Mouse (Mus musculus): ENCODE data around the gene Gm39115.
"Not testable (repeated sequence)": the region's sequence is repeated elsewhere in the genome, so short reads cannot be mapped to it uniquely, and the experiment has no call there.

Gm39115 gene

DNA sequence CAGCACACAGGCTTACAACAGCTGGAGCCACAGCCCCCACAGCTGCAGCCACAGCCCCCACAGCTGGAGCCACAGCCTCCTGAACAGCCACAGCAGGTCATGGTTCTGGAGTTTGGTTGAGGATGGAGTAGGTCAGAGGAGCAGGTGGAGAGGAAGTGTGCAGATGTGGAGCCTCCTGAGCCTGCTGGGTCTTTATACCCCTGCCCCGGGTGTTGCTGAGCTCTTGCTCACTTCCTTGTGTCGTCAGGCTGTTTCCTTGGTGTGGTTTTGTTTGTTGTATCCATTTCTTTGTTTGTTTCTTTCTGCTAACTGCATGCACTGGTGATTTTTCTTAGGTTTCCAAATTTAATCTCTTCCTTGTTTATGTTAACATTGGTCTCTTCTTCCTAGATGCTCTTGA is at the start of gene Gm39115:
TSS of gene Gm39115 (minus strand) at position 101 of the 400 bp plus-strand sequence.
- not testable (repeated sequence) for DNase-seq (ENCODE audit: low read depth, low spot score)

DNA sequence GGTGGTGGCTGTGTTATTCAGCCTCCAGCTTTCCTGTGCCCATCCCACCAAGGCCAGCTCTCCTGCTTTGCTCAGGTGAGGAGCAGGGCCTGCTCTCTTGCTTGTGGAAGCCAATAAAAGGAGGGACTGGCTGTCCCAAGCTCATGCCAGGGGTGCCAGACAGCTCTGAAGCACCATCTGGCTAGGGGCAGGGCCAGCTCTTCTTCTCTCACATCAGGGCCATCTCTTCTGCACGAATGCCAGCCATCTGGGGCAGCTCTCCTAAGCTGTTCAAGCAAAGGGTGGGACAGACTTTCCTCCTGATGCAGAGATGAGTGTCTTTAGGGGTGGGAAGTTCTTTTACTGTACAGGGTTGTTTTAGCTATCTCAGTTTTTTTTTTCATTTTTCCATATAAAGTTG is 45.2 kb upstream of the Gm39115 start:
- no peak for DNase-seq (ENCODE audit: low read depth, low spot score)

DNA sequence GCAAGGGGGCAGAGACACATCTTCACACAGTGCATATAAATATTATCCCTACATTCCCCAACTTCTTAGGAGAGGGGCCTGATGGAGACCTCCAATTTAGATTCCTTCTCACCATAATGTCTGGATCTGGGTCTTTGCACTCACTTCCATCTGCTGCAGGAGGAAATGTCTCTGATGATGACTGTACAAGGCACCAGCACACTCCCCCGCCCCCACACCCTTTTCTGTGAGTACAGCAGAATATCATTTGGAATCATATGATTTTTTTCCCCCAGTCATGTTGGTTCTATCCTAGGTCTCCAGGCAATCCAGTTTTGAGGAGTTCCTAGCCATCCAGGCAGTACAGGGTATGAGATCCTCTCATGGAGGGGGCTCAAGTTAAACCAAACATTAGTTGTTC is 42.9 kb upstream of the Gm39115 start:
- no peak for DNase-seq (ENCODE audit: low read depth, low spot score)

DNA sequence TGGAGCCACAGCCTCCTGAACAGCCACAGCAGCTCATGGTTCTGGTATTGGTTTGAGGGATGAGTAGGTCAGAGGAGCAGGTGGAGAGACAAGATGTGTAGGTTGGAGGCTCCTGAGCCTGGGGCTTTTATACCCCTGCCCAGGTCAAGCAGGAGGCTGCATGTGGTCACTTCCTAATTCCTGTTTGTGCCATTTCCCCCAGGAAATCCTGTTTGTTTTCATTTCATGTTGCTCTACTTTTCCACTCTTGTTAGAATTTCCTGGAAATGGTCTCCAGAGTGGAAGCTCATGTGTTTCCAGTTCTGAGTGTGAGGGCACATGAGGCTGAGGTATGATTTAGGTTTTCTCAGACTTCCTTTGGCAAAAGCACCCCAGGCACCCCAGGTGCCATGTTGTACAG is 40.1 kb upstream of the Gm39115 start, which contains the start of gene Krtap5-2:
TSS of gene Krtap5-2 (minus strand) at position 101 of the 400 bp plus-strand sequence.
- DNase-seq (ENCODE audit: low read depth, low spot score), result not testable (repeated sequence)

DNA sequence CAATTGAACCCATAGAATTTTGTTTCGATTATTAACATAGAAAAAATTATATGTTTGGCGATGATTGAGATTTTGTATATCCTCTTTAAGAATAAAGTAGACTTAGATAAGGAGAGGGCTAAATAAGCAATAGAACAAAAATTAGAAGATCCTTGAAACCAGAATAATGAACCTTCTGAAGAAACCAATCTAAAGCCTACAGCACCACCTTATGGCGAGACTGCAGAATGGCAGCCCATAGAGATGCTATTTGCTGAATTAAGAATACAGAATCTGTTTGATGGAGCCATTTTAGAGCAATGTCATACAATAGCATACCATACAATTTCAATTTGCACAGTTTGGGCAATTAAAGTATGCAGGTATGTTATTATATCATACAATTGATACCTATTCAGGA is 34.0 kb upstream of the Gm39115 start:
- peak; percentile 31 for DNase-seq (ENCODE audit: low read depth, low spot score)

DNA sequence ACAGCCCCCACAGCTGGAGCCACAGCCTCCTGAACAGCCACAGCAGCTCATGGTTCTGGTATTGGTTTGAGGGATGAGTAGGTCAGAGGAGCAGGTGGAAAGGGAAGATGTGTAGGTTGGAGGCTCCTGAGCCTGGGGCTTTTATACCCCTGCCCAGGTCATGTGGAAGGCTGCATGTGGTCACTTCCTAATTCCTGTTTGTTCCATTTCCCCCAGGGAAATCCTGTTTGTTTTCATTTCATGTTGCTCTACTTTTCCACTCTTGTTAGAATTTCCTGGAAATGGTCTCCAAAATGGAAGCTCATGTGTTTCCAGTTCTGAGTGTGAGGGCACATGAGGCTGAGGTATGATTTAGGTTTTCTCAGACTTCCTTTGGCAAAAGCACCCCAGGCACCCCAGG is 29.8 kb upstream of the Gm39115 start, which contains the start of gene Gm4553:
TSS of gene Gm4553 (minus strand) at position 101 of the 400 bp plus-strand sequence.
- DNase-seq (ENCODE audit: low read depth, low spot score), result not testable (repeated sequence)

DNA sequence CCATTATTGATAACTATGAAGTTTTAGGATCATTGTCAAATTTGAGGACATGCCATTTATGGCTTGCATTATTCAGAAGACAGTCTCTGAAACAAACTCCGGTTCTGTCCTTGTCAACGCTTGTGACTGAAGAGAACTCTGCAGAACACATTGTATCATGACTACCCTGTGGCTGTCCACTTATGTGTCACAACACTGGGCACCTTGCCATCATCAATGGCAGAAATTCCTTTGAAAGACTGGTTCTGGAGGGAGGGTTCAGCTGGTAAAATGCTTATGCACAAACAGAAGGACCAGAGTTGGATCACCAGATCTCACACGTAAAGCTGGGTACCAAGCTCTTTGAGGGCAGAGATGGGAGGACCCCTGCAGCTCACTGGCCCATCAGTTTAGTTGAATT is 23.5 kb upstream of the Gm39115 start:
- no peak for DNase-seq (ENCODE audit: low read depth, low spot score)

DNA sequence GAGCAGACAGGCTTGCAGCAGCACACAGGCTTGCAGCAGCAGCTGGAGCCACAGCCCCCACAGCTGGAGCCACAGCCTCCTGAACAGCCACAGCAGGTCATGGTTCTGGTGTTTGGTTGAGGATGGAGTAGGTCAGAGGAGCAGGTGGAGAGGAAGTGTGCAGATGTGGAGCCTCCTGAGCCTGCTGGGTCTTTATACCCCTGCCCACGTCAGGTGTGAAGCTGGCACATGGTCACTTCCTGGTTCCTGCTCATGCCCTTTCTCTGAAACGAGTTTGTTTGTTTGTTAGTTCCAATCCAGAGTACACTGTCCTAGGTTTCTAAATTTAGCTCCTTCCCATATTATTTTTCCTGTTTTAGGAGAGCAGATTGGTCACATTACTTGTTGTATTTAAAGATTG is 21.2 kb upstream of the Gm39115 start, which contains the start of gene Gm29735:
TSS of gene Gm29735 (minus strand) at position 101 of the 400 bp plus-strand sequence.
- DNase-seq (ENCODE audit: low read depth, low spot score), result not testable (repeated sequence)

DNA sequence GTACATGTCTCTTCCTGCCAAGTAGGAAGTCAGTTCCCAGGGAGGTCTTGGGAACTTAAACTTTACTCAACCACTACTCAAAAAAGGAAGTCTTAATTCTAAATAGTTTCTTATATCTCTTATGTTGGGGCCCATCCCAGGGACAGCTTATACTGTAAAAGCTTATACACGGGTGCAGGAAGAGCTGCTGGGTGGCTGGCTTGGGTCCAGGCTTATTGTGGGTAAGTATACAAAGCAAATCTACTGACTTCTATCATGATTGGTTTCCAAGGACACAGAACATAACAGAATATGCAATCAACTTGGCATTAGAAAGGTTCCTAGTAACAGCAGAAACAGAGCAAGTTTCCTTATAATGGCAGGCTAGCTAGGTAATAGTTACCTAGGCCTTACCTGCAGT is 19.5 kb upstream of the Gm39115 start:
- no peak for DNase-seq (ENCODE audit: low read depth, low spot score)

DNA sequence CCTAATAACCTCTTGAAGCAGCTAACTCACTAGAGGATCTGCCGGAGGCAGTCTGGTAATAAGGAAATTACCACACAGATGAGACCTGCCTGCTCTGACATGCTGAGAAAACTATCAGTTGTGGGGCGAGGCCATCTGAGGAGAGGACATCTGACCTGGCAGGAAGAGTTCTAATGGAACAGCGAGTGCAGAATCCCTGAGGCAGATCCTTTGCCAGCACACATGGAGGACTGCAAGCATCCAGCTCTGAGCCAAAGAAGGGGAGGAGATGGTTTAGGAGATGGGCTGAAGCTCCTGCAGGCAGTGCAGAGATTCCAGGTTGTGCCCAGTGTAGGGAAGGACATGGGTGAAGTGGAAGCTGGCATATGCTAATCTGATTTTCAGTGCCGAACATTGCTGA is 16.4 kb upstream of the Gm39115 start:
- no peak for DNase-seq (ENCODE audit: low read depth, low spot score)

DNA sequence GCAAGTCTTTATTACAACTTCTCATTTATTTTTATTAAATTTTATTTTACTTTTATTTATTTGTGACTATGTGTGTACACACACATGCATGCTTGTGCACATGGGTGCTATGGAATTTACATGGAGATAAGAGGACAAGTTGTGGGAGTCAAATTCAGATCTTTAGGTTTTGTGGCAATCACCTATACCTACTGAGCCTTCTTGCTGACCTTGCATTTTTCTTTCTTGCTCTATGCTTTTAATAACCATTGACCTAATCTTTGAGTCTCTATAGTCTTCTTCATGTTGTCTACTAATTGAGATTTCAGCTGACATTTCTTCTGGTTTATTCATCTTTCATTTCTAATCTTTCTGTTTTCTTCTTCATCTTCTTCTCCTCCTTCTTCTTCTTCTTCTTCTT is 12.8 kb upstream of the Gm39115 start:
- DNase-seq (ENCODE audit: low read depth, low spot score), result no peak

DNA sequence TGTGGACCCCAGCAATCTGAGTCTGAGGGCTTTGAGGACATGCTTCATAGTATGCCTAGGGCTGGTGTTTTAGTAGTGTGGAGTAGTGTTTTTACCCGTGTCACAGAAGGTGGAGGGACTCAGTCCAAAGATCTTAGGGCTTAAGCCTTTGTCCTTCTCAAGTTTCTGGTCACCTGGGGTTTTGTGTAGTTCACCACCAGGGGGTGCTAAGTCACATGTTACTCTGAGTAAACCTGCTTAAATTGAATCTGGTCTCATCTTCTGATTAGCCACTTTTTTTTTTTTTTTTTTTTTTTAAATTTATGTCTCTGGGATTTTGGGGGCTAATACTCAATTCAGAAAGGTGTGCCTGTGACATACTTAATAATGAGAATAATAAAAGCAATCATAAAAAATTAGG is 10.2 kb upstream of the Gm39115 start:
- peak; percentile 78 for DNase-seq (ENCODE audit: low read depth, low spot score)

DNA sequence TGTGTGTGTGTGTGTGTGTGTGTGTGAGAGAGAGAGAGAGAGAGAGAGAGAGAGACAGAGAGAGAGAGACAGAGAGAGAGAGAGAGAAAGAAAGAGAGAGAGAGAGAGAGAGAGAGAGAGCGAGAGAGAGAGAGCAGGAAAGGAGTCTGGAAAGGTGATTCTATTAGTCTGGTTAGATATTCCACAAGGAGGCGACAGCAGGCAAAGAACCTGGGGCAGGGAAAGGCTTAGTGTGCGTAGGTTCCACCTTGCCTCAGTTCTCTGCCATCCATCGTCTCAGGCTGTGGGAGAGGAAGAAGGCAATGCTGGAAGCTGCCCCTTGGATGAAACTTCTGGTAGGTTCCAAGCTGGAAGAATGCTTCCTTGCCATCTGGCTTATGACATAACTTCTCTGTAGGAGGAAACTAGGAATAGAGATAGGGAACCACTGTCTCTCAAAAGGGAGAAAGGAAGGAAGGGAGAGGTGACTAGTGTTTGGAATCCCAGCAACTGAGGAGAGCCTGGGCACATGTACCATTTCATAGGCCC is 9.6 kb upstream of the Gm39115 start:
- DNase-seq (ENCODE audit: low read depth, low spot score), result peak; percentile 22

DNA sequence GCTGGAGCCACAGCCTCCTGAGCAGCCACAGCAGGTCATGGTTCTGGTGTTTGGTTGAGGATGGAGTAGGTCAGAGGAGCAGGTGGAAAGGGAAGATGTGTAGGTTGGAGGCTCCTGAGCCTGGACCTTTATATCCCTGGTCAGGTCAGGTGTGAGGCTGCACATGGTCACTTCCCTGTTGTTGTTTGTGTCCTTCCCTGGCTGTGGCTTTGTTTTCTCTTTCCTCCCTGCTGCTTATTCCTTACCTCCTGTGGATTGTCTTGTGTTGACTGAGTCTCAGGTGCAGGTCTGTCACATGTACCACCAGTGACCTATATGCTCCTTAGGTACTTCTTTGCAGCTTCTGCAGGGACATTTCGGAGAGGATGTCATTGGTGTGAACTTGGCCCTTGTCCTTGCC is 8.7 kb upstream of the Gm39115 start, which contains the start of gene Gm45337:
TSS of gene Gm45337 (minus strand) at position 101 of the 400 bp plus-strand sequence.
- DNase-seq (ENCODE audit: low read depth, low spot score), result no peak

DNA sequence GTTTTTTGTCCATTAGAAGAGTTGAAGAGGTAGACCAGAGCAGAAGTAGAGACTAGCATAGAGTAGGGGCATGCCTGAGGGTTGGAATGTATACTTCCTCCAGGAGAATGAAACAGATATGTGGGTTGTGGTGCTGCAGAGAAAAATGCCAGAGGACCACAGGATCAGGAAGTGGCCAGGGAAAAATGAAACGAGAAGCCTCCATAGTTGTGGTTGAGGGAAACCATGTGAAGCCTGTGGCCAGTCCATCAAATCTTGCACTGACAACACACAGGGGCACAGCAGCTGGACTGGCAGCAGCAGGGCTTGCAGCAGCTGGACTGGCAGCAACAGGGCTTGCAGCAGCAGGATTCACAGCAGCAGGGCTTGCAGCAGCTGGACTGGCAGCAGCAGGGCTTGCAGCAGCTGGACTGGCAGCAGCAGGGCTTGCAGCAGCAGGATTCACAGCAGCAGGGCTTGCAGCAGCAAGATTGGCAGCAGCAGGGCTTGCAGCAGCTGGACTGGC is 7.7 kb upstream of the Gm39115 start:
- DNase-seq (ENCODE audit: low read depth, low spot score), result not testable (repeated sequence)

DNA sequence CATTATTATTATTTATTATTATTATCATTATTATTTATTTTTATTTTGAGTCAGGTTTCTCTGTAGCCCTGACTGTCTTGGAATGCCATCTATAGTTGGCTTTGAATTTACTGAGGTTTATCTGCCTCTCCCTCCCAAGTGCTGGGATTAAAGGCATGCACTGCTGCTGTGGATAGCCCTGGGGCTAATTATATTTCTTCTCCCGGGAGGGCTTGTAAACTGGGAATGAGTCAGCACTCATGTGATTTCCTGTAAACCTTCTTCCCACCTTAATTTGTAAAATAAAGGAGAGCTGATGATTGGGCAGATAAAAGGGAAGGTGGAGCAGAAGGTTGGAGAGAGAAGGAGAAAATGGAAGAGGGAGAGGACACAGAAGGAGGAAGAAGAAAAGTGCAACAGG is 4.9 kb upstream of the Gm39115 start:
- peak; percentile 45 for DNase-seq (ENCODE audit: low read depth, low spot score)

DNA sequence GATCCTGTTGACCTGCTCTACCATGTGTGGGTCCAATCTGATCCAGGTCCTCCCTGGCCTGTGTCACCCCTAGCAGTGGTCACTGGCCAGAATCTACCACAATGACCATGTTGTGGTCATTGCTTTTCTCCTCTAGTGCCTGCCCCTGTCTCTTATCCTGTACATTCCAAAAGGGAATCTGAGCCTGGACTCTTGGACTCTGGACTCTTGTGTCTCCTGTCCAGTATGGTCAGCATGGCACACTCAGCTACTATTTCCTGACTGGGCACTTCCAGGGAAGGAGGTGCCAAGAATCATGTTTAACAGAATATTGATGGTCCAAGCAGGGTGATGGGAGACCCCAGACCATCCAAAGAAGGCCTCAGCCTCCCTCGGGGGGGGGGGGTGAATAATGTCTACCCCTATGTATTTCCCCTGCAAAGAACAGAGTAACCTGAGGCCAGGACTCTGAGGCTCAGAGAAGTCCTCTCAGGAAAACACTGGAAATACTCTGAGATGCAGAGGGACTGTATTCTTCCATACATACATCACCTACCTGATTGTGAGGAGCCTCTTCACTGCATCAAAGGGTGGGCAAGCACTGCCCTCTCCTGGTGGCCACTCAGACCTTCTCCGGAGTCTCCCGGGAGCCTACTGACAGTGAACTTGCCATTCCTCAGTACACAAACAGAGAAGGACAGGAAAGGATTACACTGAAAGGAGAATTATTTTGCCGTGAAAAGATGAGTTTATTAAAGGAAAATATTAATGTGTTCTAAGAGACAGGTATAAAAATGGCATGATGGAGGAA is 1.4 kb downstream of the Gm39115 start:
- no peak for DNase-seq (ENCODE audit: low read depth, low spot score)

DNA sequence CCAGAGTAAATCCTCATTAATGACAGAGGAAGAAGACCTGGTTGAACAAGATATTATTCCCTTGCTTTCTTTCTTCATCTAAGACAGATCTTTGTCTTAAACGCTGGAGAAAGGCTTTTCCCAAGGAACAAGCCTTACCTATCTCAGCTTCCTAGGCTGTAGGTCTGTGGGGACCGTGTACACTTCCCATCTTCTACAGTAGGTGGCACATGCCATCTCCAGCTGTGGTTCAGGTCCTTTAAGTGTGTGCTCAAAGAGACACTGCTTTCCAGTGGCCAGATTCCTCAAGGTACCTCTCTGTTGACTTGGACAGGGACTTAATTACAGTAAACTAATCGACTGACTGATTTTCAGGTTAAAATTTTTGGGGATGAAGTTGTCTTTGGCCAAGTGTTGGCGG is 7.0 kb downstream of the Gm39115 start:
- peak; percentile 16 for DNase-seq (ENCODE audit: low read depth, low spot score)

DNA sequence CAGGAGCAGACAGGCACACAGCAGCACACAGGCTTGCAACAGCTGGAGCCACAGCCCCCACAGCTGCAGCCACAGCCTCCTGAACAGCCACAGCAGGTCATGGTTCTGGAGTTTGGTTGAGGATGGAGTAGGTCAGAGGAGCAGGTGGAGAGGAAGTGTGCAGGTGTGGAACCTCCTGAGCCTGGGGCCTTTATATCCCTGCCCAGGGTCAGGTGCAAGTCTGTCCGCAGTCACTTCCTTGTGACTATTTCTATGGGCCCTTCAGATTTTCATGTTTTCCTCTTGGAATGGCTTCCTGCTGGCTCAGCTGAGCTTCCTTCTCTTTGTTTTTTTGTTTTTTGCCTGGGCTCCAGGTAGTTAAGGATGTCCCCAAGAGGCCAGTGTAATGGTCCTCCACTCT is 15.2 kb downstream of the Gm39115 start, which contains the start of gene Gm45618:
TSS of gene Gm45618 (minus strand) at position 101 of the 400 bp plus-strand sequence.
- not testable (repeated sequence) for DNase-seq (ENCODE audit: low read depth, low spot score)

DNA sequence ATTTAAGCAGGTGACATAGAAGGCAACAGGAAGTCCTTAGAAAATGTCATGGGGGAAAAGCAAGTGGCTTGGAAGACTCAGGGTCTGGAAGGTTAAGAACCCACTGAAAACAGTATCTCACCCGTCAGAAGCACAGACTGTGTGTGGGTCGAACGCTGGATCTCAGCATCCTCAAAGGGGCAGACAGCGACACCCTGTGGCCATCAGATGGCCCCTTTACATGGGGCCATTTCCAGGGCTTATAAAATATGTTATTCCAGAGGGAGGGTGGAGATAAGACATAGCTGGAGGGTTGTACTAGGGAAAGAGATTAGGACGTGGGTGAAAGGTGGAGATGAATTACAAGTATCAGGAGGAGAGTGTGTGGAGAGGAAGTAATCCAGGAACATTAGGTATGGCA is 16.2 kb downstream of the Gm39115 start:
- DNase-seq (ENCODE audit: low read depth, low spot score), result peak; percentile 40

DNA sequence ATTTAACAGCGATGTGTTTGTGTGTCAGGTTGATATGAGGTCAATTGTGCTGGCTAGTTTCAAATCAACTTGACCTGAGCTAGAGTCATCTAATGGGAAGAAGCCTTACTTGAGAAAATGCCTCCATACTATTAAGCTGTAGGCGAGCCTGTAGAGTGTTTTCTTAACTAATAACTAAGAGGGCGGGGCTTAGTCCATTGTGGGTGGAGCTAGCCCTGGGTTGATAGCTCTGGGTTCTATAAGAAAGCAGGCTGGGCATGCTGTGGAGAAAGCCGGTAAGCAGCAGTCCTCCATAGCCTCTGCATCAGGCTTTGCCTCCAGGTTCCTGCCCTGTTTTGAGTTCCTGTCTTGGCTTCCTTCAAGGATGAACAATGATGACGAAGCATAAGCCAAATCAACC is 31.1 kb downstream of the Gm39115 start:
- no peak for DNase-seq (ENCODE audit: low read depth, low spot score)

DNA sequence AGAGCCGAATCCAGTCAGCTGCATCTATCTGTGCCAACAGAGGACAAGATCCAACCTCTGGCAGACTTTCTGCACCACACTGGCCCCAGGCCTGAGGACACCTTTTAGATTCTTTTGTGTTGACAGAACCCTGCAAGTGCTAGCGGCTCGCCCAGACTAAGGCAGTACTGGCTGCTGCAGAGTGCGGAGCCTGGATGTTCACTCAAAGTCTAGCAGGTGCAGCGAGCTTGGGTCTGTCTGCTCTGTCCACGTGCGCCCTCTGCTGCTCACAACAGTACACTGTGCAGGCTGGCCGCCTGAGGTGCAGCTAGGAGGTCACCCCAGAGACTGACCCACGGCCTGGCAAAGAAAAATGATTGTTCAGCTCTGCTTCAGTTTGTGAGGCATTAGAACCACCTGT is 38.1 kb downstream of the Gm39115 start:
- peak; percentile 81 for DNase-seq (ENCODE audit: low read depth, low spot score)

DNA sequence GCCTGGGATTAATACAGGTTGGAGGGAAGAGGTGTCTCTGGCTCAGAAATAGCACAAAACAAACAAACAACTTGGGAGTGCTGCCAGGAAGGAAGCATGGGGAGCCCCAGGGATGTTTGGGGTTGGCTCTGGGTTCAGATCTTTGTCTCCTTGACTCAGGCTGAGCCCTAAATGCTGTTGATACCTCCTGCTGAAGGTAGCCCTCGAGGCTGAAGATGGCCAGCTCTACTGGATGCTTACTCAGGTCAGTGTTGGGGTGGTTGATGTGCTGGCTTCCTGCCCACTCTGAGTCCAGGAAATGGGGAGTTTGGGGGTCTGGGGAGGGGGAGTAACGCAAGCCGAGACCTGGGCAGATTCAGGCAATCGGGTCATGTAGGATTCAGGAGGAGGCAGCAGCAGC is 39.1 kb downstream of the Gm39115 start:
- DNase-seq (ENCODE audit: low read depth, low spot score), result no peak

All from ES-CJ7 (cell line).